Mouse (Mus musculus): ENCODE measurements around the gene Arhgef38.
A peak's percentile ranks its signal among the peaks of the same experiment; 100 is the strongest.

Gene Arhgef38

DNA sequence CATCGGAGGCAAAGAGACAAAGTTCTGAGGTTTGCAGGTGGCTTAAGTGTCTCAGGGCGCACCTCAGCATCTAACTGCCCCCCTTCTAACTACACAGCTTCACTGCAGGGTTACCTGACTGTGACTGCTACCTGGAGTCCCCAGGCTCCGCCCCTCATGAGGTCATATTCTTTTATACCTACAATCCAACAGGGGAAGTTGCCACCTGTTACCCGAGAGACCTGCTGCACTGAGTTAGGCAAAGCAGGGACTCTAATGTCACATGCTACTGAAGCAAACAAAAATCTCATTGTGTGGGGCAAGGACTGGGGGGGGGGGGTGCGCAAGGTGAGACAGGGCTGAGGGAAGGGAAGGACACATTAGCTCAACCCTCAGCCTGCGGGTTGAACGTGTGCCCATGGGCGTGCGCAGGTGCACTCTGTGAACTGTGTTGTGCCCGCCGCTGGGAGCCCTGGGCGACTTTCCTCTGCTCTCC lies at the start of gene Arhgef38:
Gene Arhgef38, minus strand, starts transcription at position 129 of the 475 bp plus-strand sequence.
- DNase-seq (ENCODE audit: low spot score in 2 of 2), result no peak

DNA sequence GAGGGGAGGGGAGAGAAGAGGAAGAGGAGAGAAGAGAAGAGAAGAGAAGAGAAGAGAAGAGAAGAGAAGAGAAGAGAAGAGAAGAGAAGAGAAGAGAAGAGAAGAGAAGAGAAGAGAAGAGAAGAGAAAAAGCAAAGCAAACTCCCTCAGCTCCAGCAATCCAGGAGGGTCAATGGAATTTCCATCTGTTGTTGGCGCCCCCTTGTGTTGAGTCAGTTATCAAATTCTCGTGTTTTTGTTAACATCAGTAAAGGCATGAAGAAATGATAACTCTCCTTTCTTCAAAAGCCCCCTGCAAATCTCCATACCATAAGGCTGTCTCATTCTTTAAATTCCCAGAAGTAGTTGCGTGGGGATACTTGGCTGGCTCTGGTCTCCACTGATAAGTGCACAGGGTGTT lies 37.1 kb upstream of the Arhgef38 start:
- peak; percentile 36 to 83 for DNase-seq (ENCODE audit: low spot score in 2 of 2)

DNA sequence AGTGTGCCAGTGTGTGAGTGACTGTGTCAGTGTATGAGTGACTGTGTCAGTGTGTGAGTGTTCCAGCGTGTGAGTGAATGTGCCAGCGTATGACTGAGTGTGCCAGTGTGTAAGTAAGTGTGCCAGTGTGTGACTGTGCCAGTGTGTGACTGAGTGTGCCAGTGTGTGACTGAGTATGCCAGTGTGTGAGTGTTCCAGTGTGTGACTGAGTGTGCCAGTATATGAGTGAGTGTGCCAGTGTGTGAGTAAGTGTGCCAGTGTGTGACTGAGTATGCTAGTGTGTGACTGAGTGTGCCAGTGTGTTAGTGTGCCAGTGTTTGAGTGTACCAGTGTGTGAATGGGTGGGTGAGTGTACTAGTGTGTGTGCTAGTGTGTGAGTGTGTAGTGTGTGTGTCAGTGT lies 24.1 kb upstream of the Arhgef38 start:
- no peak for DNase-seq (ENCODE audit: low spot score in 2 of 2)

DNA sequence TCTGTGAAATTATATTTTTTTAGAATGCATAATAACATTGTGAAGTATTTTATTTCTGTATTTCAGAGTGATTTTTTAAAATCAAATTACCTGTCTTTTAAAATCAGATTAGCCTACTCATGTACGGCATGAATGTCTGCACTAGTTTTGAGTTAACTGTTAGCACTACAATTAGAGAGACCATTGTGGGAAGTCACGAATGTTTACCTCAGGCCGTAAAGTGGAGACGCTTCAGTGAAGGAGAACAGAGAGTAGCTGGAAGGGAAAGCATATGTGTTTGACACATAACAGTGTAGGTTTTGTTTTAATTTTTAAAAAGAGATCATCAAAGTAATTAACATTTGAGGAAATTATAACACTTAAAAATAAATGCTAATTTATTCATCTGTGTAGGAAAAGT lies 21.1 kb upstream of the Arhgef38 start:
- no peak for DNase-seq (ENCODE audit: low spot score in 2 of 2)

DNA sequence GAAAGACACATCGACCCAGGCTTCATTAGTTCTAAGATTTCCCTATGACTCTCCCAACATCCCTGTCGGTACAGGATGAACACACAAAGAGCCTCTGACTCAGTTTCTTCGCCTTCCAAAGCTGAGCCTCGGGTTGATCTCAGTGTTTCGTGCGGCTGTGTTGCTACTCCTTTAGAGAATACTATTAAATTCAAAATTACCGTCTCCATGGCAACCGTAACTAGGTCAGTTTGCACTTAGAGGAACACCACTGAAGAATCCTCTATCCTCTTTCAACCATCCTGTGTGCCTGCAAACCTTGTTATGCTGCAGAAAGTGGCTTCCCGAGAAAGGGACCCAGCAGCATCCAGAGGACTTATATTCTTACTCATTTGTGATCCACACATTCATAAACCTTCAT lies 9.3 kb upstream of the Arhgef38 start:
- DNase-seq (ENCODE audit: low spot score in 2 of 2), result no peak

DNA sequence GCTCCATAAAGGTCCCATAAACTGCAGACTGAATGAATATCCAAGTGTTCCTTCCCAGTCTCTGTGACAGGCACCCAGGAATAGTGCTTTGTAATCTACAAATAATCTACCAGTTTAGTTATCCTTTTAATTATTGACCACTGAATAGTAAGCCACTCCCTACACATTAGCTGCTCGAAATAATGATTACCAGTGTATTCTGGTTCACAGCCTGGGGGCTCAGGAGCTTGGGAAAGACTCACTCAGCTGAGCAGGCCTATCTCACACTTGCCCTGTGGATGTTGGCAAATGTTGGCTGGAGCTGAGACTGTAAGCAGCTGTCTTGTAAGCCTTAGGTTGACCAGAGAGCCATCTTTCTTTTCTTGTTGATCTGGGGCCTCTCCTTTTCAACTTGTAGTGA lies 7.2 kb upstream of the Arhgef38 start:
- DNase-seq (ENCODE audit: low spot score in 2 of 2), result no peak

DNA sequence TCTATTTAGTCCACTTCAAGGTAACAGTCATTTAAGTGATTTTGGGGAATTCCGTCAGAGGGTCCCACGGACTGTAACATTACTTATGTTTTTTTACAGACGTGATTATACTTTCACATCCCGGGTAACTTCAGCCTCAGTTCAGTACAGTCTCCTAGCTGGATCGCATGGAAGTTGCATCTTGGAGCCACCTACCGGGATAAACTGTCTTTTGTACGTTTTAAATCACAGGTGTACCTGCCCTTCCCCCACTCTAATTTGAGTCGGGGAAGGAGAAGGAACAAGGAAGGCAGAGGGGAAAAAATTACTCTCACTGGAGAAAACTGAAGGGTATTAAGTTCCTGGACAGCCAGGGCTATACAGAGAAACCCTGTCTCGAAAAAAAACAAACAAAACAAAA lies 756 bp downstream of the Arhgef38 start:
- no peak for DNase-seq (ENCODE audit: low spot score in 2 of 2)

DNA sequence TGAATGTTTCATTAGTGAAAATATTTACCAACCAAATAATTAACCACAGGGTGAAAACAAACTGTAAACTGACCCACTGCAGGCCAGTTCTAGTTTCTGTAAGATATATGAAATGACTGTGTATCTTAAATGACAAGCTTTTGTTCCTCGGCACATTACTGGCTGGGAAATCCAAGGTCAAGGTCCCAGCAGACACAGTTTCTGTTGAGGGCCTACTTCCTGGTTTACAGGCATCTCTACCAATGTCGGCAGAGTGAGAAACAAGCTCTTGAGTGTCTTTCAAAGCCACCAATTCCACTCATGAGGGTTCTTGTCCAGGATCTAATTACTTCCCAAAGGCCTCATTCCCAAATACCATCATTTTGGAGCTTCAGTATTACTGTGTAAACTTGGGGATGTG lies 4.3 kb downstream of the Arhgef38 start:
- no peak for DNase-seq (ENCODE audit: low spot score in 2 of 2)

DNA sequence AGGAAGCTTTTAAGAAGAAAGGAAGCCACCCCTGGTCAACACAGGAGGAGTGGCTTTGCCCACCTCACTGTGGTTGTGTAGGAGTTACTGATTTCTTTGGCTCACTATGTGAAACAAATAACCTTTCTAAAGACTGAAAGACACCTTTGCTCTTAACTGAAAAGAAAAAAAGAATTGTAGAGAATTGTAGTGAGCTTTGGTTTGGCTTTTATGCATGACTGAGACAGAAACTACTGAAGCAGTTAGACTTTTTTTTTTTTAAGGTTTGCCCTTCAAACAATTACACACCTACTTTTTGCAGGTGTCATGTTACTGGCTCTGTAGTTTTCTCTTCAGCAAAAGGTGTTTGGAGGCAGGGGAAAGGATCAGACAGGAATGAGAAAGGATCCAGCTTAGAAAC lies 5.2 kb downstream of the Arhgef38 start:
- DNase-seq (ENCODE audit: low spot score in 2 of 2), result no peak

DNA sequence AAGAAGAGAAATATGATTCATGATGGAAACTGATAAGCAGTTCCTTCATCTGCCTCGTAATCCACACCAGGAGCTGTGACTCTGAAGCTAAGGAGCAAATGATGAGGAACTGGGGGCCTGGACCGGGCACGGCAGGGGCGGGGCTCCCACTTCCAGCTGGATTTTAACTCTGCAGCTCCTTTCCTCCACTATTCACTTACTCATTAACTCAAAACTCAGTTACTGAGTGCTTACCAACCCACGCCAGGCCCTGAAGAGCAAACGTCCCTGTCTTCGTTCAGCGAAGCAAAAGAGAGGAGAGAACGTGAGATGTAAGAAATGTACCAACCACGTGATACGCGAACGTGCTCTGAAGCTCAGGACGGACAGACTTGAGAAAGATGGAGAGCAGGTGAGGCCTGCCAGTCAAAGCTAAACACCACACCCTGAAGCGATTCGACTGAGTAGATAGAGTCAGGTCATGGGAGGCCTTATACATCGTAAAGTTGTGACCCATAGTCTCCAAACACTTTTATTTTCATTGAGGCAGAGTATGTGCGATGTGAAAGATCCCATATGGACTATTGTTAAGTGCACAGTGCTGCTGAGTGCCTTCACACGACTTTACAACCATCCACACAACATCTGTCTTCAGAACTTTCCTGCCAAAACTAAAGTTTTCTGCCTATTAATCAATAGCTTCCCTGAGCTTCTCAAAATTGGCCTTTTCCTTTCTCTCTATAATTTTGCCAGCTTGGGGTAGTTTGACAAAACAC lies 7.3 kb downstream of the Arhgef38 start:
- DNase-seq (ENCODE audit: low spot score in 2 of 2), result no peak

DNA sequence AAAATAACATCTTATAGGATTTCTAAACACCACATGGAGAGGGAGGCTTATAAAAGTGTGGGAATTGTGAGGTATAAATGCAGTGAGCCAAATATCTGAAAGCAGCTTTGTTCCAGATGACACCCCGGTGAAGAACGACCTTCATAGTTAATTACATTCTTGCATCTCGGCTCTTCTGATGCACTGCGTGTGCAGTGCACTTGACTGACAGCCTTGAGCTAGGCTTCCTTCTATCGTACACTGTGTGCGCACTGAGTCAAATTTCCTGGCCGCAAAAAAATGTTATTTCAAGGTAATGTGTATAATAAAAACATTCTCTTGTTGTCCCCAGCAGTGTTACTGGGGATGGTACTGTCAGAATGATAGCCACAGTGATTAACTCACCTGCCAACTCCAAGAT lies 16.2 kb downstream of the Arhgef38 start:
- no peak for DNase-seq (ENCODE audit: low spot score in 2 of 2)

DNA sequence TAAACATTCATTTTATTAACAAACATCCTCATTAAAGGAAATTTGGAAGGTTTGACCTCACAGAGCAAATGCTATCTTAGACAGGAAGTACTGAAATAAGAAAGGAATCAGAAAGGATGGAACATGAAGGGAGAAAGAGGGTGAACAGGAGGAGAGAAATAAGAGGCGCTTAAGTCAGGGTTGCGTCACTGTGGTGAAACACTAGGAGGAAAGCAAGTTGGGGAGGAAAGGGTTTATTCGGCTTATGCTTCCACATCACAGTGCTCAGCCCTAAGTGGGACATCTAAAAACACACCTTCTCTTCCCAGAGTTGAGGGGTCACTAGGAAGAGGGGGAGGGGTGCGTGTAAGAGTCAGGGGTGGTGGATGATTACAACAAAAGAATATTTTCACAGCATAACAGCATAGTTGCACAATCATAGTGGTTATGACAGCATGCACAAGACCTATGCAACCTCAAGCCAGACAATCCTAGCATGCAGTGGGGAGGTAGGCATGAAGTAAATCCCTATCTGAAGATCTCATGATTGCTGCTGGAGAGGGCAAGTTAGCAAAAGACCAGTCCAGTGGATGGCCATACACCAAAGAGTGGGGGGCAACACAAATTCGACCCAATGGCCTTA lies 19.4 kb downstream of the Arhgef38 start:
- no peak for DNase-seq (ENCODE audit: low spot score in 2 of 2)

DNA sequence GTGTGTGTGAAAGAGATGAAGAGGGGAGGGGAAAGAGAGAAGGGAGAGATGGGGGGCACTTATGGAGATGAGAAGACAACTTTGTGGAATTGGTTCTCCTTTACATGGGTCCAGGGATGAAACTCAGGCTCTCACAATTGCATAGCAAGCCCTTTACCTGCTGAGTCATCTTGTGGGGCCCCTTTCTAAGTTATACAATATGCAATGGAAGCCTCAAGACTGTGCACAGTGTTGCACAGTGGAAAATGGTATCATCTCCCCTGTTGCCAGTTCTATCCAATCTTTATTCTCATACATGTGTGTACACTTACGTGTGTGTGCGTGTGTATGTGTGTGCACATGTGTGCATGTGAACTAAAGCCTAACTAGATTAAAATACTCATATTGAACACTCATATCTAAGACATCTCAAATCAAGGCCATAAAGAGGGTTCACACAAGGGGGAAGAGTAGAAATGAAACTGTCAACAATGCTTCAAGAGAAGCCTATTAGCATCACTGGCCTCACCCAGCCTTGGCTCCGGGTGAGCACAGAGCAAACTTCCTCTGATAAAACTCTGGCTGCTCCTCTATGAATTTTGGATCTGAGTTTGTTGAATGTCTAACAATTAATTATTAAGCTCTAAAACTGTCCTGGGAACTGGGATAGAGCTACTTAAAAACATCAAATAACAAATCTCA lies 21.2 kb downstream of the Arhgef38 start:
- no peak for DNase-seq (ENCODE audit: low spot score in 2 of 2)

DNA sequence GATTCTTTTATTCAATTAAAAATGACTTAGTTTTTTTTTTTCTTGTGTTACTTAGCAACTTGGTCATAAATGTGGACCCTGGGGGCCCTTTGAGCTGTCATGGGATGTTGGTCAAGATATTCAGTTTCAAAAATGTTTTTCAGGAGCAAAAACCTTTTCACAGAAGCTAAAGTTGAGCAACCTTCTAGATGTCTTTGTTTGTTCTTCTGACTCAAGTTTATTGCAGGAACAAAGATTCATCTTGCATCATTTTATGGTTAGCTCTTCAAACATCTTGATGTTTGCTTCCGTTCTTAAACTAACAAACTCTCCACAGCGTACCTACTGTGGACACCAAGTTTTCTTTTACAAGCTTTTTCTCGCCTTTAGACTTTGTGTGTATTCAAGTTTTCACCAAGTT lies 23.4 kb downstream of the Arhgef38 start:
- no peak for DNase-seq (ENCODE audit: low spot score in 2 of 2)

DNA sequence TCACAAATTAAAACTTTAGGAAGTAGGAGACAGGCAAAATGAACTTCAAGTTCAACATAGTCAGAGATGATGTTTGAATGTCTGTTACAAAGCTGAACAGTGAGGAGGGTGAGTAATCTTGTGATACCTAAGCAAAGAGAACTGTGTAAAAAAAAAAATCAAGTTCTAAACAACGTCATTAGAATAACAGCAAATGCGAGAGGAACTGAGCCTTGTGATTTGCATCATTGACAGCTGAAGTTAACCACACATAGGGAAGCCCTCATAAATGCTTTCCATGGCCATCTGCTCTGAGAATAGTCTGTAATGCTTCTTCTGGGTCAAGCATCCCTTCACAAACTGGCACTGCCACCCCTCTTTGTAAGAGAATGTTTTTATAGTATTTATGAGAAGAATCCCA lies 31.0 kb downstream of the Arhgef38 start:
- DNase-seq (ENCODE audit: low spot score in 2 of 2), result no peak

DNA sequence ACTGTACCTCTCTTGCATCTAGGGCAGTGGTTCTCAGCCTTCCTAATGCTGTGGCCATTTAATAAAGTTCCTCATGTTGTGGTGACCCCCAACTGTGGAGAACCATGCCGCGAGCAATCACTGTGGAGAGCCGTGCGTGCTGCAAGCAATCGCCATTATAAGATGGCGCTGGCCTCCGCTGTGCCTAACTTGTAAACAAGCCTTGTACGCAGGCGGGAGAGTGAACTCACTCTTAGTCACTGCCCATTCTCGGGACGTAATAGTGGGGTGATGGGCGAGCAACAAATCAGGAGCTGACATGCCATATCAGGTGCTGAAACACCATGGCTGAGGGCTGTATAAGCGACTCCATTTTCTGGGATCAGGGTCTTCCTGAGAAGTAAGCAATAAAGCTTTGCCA lies 32.6 kb downstream of the Arhgef38 start:
- no peak for DNase-seq (ENCODE audit: low spot score in 2 of 2)

DNA sequence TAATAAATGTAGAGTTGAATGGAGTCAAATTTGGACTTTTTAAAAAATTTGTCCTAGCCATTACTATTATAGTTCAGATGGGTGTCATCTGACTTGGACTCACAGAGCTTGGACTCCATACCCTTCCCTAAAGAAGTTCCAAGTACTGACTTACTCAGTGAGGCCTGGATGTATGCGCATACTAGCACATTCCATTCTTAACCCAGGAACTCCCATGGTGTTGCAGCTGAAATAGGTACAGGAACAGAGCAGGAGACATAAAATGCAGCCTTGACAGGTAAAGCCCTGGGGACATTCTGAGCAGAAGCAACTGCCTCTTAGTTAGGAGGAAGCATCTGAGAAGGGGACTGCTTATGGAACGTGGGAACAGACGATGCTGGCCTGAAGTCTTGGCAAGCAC lies 45.8 kb downstream of the Arhgef38 start:
- DNase-seq (ENCODE audit: low spot score in 2 of 2), result no peak

DNA sequence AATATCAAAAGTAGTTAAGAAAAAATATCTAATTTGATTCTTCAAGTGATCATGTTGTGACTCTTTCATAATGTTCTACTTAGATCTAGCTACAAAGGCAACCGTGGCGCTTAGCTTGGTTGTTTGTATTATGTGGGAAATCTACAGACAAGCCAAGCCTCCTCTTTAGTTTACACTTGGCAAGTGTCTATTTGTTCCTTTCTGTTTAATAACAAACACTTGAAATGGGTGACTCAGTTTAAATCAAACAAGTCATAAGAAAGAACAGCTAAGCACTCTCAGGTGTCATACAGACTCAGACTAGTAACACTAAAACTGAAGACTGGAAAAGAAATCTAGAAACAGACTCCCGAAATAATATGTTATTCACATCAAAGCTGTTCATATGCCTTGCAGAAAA lies 47.2 kb downstream of the Arhgef38 start:
- no peak for DNase-seq (ENCODE audit: low spot score in 2 of 2)

DNA sequence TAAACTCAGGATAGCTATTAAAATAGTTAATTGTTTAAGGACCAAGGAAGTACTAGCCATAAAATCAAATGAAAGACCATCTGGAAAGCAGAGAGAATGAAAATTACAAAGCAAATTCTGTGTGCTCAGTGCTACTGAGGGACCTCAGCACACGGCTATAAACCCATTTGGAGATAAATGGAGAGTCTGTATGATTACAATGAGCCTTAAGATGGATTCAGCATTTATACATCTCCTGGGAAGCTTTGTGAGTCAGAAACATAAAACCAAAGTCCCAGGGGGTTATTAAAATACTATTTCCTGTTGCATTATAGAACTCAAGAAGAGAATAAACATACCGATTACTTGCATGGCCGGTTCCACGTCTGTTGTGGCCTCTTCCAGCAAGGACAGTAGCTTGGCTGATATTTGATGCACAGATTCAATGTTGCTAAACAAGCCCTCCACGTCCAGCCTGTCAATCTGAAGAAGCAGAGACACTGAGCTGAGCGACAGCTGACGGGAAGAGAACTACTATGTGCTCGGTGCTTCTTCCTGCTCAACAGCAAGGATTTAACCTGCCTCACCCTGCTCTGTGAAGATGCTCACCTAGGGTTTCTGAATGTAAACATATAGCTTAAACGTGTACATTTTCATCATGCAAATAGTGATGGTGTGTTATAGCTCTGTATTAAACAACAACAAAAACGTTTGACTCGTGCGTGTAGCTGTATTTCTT lies 58.6 kb downstream of the Arhgef38 start:
- DNase-seq (ENCODE audit: low spot score in 2 of 2), result no peak

DNA sequence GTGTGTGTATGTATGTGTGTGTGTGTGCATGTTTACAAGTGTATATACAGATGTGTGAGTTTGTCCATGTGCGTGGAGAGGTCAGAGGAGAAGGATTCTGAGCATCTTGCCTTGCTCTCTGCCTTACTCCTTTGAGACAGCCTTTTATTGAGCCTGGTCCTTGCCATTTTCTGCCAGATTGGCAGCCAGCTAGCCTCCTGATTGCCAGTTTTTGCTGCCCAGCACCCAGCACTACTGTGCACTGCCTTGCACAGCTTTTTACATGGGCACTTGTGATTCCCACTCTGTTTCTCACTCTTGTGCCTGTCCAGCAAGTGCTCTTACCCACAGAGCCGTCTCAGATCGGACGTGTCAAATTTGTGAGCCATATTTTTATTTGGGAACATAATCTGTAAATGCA lies 62.5 kb downstream of the Arhgef38 start:
- DNase-seq (ENCODE audit: low spot score in 2 of 2), result no peak

DNA sequence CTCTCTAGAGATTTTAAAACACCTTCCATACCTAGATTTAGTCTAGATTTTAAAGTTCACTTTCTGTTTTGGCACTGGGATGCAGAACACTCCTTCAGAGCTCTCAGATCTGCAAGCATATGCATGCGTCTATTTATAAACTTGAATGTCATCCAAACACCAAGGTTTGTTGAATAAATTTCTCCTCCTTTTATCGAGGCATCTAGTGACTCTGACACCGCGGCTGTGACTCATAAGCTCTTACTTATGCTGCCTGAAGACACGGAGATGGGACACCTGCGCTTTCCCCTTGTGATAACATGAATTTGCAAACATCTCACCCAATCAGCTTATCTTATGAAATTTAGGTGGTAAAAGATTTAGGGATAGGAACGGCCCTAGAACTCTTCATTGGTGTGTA lies 65.0 kb downstream of the Arhgef38 start:
- DNase-seq (ENCODE audit: low spot score in 2 of 2), result no peak

DNA sequence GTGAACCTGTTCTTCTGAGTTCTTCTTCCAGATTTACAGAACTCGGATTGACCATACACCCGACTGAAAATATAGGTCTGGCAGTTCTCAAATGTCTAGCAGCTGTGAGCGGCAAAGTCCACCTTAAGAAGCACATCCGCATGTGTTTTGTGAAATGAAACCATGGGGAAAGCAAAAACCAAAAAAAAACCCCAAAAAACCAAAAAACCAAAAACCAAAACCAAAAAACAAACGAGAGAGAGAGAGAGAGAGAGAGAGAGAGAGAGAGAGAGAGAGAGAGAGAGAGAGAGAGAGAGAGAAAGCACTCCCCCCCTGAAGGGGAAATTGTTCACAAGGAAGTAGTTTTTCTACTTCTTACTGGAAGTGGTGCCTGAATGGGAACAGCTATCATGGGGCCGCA lies 67.2 kb downstream of the Arhgef38 start:
- DNase-seq (ENCODE audit: low spot score in 2 of 2), result no peak

All from urinary bladder, postnatal 4 days (tissue).